Mouse (Mus musculus) frontal cortex, adult 2 months (tissue): Measurements from ENCODE around the gene Rtn3. TPM values are rescaled to one million over a fixed set of nuclear protein-coding genes. Genes with fewer than 3 reads are reported as not detected.

Experiments
- DNase-seq, 2 experiments: peaks; one replicate each; pipeline ENCODE4 v3.0.0; 2022; ENCODE audit warnings: low spot score in 1 of 2; ENCODE audit errors: extremely low spot score in 1 of 2
- polyA plus RNA-seq: library from polyadenylated mRNA; depleted of rRNA; stranded (reverse); fragments of >200 nt; gene quantifications from 2 replicates; pipeline ENCODE4 v1.2.3, GENCODE M21; 2012; rRNA removed

Rtn3 gene
- polyA plus RNA-seq, 1 experiment: 734 TPM

- no peak for DNase-seq
Measured at GRCm38 (mm10) chr19:7386042-7386441, 97.0 kb downstream of the Rtn3 start.

GRCm38 (mm10) chr19:7382903-7383865, 99.9 kb downstream of the Rtn3 start, which contains the start of gene Spindoc:
Gene Spindoc, minus strand, starts transcription at chr19:7382994.
- peak; percentile 94 to 99 for DNase-seq

- DNase-seq: peak in 1 of 2 experiments; percentile 35
Measured at GRCm38 (mm10) chr19:7382248-7382902, 100.7 kb downstream of the Rtn3 start.

GRCm38 (mm10) chr19:7381906-7382247, 101.2 kb downstream of the Rtn3 start:
- DNase-seq: no peak

GRCm38 (mm10) chr19:7377639-7378038, 105.4 kb downstream of the Rtn3 start:
- no peak for DNase-seq

Other genes with a start within 250 kb of the Rtn3 start
- gene Naa40, start 242.1 kb downstream of the Rtn3 start, polyA plus RNA-seq: 73.6 and 74.1 TPM in 2 replicates
- 20.2 and 24.6 TPM in 2 replicates for gene Rcor2, start 216.0 kb downstream of the Rtn3 start, polyA plus RNA-seq
- gene Mark2, start 141.4 kb downstream of the Rtn3 start, polyA plus RNA-seq: 93.6 and 105 TPM in 2 replicates
- gene Spindoc, start 100.3 kb downstream of the Rtn3 start, polyA plus RNA-seq: 20.1 and 21.8 TPM in 2 replicates
- gene 2700081O15Rik, start 65.7 kb downstream of the Rtn3 start, polyA plus RNA-seq: 31.1 and 32.0 TPM in 2 replicates
- gene Atl3, start 10.8 kb upstream of the Rtn3 start, polyA plus RNA-seq: 14.3 and 18.7 TPM in 2 replicates
- gene Pla2g16, start 74.2 kb upstream of the Rtn3 start, polyA plus RNA-seq: 43.8 and 45.7 TPM in 2 replicates
- gene Lgals12, start 123.9 kb upstream of the Rtn3 start, polyA plus RNA-seq: 0.59 and 0.64 TPM in 2 replicates
- 0.08 and 0.11 TPM in 2 replicates for gene Hrasls5, start 129.3 kb upstream of the Rtn3 start, polyA plus RNA-seq
- gene Slc22a19, start 228.0 kb upstream of the Rtn3 start, polyA plus RNA-seq: not detected in 2 replicates